Mouse (Mus musculus) small intestine, adult 2 months (tissue): Measurements from ENCODE around the gene Erlec1. TPM values are rescaled to one million over a fixed set of nuclear protein-coding genes. Genes with fewer than 3 reads are reported as not detected.
A peak's percentile ranks its signal among the peaks of the same experiment; 100 is the strongest.

Experiments
- H3K27ac ChIP-seq: fragments of 200-500 bp; 2 replicates; pipeline ENCODE4 v1.5.1; 2012; ENCODE audit warnings: low read depth, low read length, control low read depth, inconsistent platforms; ENCODE audit not compliant: insufficient read depth
- H3K27me3 ChIP-seq: fragments of 200-500 bp; 2 replicates; pipeline ENCODE4 v1.6.1; 2012; ENCODE audit warnings: mild to moderate bottlenecking, moderate library complexity, low read length, inconsistent platforms; ENCODE audit not compliant: control insufficient read depth, insufficient read depth
- H3K36me3 ChIP-seq: fragments of 200-500 bp; 2 replicates; pipeline ENCODE4 v1.6.1; 2012; ENCODE audit warnings: mild to moderate bottlenecking, low read length, control low read depth, inconsistent platforms; ENCODE audit not compliant: control insufficient read depth, insufficient read depth
- H3K4me1 ChIP-seq: fragments of 200-500 bp; 2 replicates; pipeline ENCODE4 v1.6.1; 2012; ENCODE audit warnings: low read length, inconsistent platforms, mixed read lengths; ENCODE audit not compliant: control insufficient read depth, insufficient read depth, insufficient read length
- H3K4me3 ChIP-seq: fragments of 200-500 bp; 2 replicates; pipeline ENCODE4 v1.5.1; 2012; ENCODE audit warnings: low read depth, mild to moderate bottlenecking, control low read depth, inconsistent platforms, low read length, moderate library complexity
- CTCF ChIP-seq: fragments of 200-500 bp; IDR thresholded peaks from 2 replicates; pipeline ENCODE4 v1.5.1; 2012; ENCODE audit warnings: low read depth, mild to moderate bottlenecking, control low read depth, inconsistent platforms, low read length, moderate library complexity, mixed read lengths; ENCODE audit not compliant: insufficient replicate concordance, insufficient read length; ENCODE audit errors: extremely low read depth
- POLR2A ChIP-seq: fragments of 200-500 bp; IDR thresholded peaks from 2 replicates; pipeline ENCODE4 v1.6.1; 2012; ENCODE audit warnings: low read depth, mild to moderate bottlenecking, control low read depth, inconsistent platforms, low read length, moderate library complexity
- WGBS: fragments of 180-500 bp; shearing (Covaris S2); methylation state at CpG from one replicate; pipeline ENCODE4 v1.1.7; 2018; 5-methylcytosine and 5-hydroxymethylcytosine counted together
- polyA plus RNA-seq: library from polyadenylated mRNA; depleted of rRNA; stranded (reverse); fragments of >200 nt; gene quantifications from 2 replicates; pipeline ENCODE4 v1.2.3, GENCODE M21; 2012; rRNA removed

The Erlec1 gene
- polyA plus RNA-seq, 1 experiment: 7.2 TPM

- no peaks in the 10 kb centered on the region for H3K27me3 ChIP-seq
- no peak overlapping the region for H3K27ac ChIP-seq
- no peaks in the 10 kb centered on the region for H3K4me1 ChIP-seq
- H3K36me3 ChIP-seq: peaks cover 3% of the 10 kb centered on the region
- TF ChIP-seq CTCF (no peak), POLR2A (no peak)
- 95% methylated on average over 3 of the region's 3 CpGs for WGBS
- H3K4me3 ChIP-seq: no peak overlapping the region
Measured at GRCm38 (mm10) chr11:30923283-30923682, 30.9 kb downstream of the Erlec1 start.

GRCm38 (mm10) chr11:30920641-30921040 lies 33.5 kb downstream of the Erlec1 start:
- 72% methylated on average over 1 of the region's 1 CpGs for WGBS
- no peak for TF ChIP-seq POLR2A
- TF ChIP-seq CTCF: no peak
- Histone ChIP-seq H3K27me3 (no peaks in the 10 kb centered on the region), H3K4me3 (no peak overlapping the region), H3K27ac (no peak overlapping the region), H3K4me1 (no peaks in the 10 kb centered on the region), H3K36me3 (peaks cover 2% of the 10 kb centered on the region)

GRCm38 (mm10) chr11:30912311-30912710 lies 41.8 kb downstream of the Erlec1 start:
- Histone ChIP-seq H3K4me1 (no peaks in the 10 kb centered on the region), H3K4me3 (no peak overlapping the region), H3K36me3 (no peaks in the 10 kb centered on the region), H3K27me3 (no peaks in the 10 kb centered on the region), H3K27ac (no peak overlapping the region)
- 91% methylated on average over 3 of the region's 3 CpGs for WGBS
- TF ChIP-seq CTCF (no peak), POLR2A (no peak)

GRCm38 (mm10) chr11:30899312-30899711 lies 54.8 kb downstream of the Erlec1 start:
- H3K27ac ChIP-seq: no peak overlapping the region
- no peaks in the 10 kb centered on the region for H3K36me3 ChIP-seq
- no peaks in the 10 kb centered on the region for H3K27me3 ChIP-seq
- TF ChIP-seq POLR2A (no peak), CTCF (no peak)
- no peaks in the 10 kb centered on the region for H3K4me1 ChIP-seq
- H3K4me3 ChIP-seq: no peak overlapping the region

- H3K4me3 ChIP-seq: no peak overlapping the region
- no peak for TF ChIP-seq POLR2A
- no peak for TF ChIP-seq CTCF
- no peak overlapping the region for H3K27ac ChIP-seq
- H3K36me3 ChIP-seq: no peaks in the 10 kb centered on the region
- WGBS: 94% methylated on average over 1 of the region's 1 CpGs
- no peaks in the 10 kb centered on the region for H3K4me1 ChIP-seq
- no peaks in the 10 kb centered on the region for H3K27me3 ChIP-seq
Measured at GRCm38 (mm10) chr11:30896201-30896600, 57.9 kb downstream of the Erlec1 start.

GRCm38 (mm10) chr11:30888153-30888552 lies 66.0 kb downstream of the Erlec1 start:
- H3K4me1 ChIP-seq: peaks cover 5% of the 10 kb centered on the region; the same call in 1 of the 2 replicates
- 86% methylated on average over 2 of the region's 2 CpGs for WGBS

GRCm38 (mm10) chr11:30885171-30885871 lies 68.8 kb downstream of the Erlec1 start, which contains the start of the genes Gpr75 and Asb3:
Gpr75 (plus strand) TSS chr11:30885358.
Asb3 (plus strand) TSS chr11:30885416.
- Histone ChIP-seq H3K4me1 (peaks cover 5% of the 10 kb centered on the region; the same call in 1 of the 2 replicates), H3K36me3 (0 out of 2 replicates have a peak, but pooled peaks cover under 1% of the 10 kb centered on the region), H3K27me3 (no peaks in the 10 kb centered on the region), H3K4me3 (peak within 1 kb of the TSS; percentile 44), H3K27ac (no peak within 1 kb of the TSS)
- WGBS: 8% methylated on average over 41 of the region's 41 CpGs
- TF ChIP-seq POLR2A (no peak), CTCF (no peak)

More at GRCm38 (mm10) chr11:30888153-30888552, 66.0 kb downstream of the Erlec1 start:
- Histone ChIP-seq H3K27ac (no peak overlapping the region), H3K27me3 (no peaks in the 10 kb centered on the region), H3K36me3 (no peaks in the 10 kb centered on the region), H3K4me3 (no peak overlapping the region)
- TF ChIP-seq POLR2A (no peak), CTCF (no peak)

Other genes with a start within 250 kb of the Erlec1 start
- gene Psme4, start 182.6 kb downstream of the Erlec1 start, polyA plus RNA-seq: 2.1 and 4.9 TPM in 2 replicates
- gene Gpr75, start 69.0 kb downstream of the Erlec1 start, polyA plus RNA-seq: 0.09 TPM in 1 of 2 replicates, not detected in the other
- gene Asb3, start 68.9 kb downstream of the Erlec1 start, polyA plus RNA-seq: 0.08 and 0.52 TPM in 2 replicates
- 1.7 and 1.8 TPM in 2 replicates for gene Chac2, start 32.0 kb upstream of the Erlec1 start, polyA plus RNA-seq
- gene Gm17332, start 228.1 kb upstream of the Erlec1 start, polyA plus RNA-seq: not detected in 2 replicates